ENCODE assay signal across 7 mouse cellular contexts in the genomic region with DNA sequence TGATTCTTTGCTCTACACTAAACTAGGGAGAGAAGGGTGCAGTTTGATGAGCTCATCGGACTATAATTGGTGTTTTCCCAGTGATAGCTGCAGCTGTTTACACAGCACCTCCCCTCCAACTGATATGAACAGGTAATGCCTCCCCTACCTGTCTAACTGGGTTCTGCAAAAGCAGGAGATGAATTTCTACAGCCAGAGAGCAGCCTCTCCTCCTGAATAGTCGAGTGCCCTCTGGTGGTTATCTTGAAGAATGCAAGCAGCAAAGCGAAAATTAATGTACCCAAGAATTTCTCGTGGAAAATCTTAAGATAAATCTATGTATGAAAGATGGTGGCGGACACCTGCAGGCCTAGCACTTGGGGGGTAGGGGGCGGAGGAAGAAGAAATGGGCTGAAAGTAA. TPM values are rescaled to one million over a fixed set of nuclear protein-coding genes. Genes with fewer than 3 reads are reported as not detected.
DNase-seq lines count a peak whose midpoint lies in the region; ATAC-seq lines count a peak whose summit lies in the region.

No protein-coding gene starts in this region.

- H3K36me3 ChIP-seq in hindbrain, embryonic 15.5 days, result no peaks in the 10 kb centered on the region
- H3K36me3 ChIP-seq in limb, embryonic 15.5 days, result no peaks in the 10 kb centered on the region

- no peaks in the 10 kb centered on the region for H3K9me3 ChIP-seq in hindbrain, embryonic 15.5 days
- H3K9me3 ChIP-seq in limb, embryonic 15.5 days, result no peaks in the 10 kb centered on the region

- H3K27me3 ChIP-seq in hindbrain, embryonic 15.5 days, result no peaks in the 10 kb centered on the region
- 0 out of 2 replicates have a peak, but pooled peaks cover 3% of the 10 kb centered on the region for H3K27me3 ChIP-seq in limb, embryonic 15.5 days

- H3K27ac ChIP-seq in hindbrain, embryonic 15.5 days (replicated peaks), result no peak overlapping the region
- no peak overlapping the region for H3K27ac ChIP-seq in limb, embryonic 15.5 days

- no peak overlapping the region for H3K9ac ChIP-seq in hindbrain, embryonic 15.5 days
- no peak overlapping the region for H3K9ac ChIP-seq in limb, embryonic 15.5 days

- H3K4me2 ChIP-seq in hindbrain, embryonic 15.5 days, result no peak overlapping the region
- H3K4me2 ChIP-seq in limb, embryonic 15.5 days, result 0 out of 2 replicates have a peak overlapping the region, but pooled peaks have one; percentile 22

- DNase-seq in right cerebral cortex, adult 18-20 months, result peak; percentile 55
- DNase-seq in right cerebral cortex, postnatal 14 days, result no peak
- DNase-seq in R1 (ENCODE audit: low read depth, low spot score), result peak; percentile 72
- DNase-seq in cerebellum, postnatal 25 days, result peak; percentile 41 to 70
- peak; percentile 30 to 51 for DNase-seq in natural killer cell, adult 2 months (ENCODE audit: low spot score in 2 of 2)

- 7% methylated on average over 6 of the region's 6 CpGs for WGBS in hindbrain, embryonic 15.5 days
- WGBS in limb, embryonic 15.5 days, result 8% methylated on average over 6 of the region's 6 CpGs

- no peak overlapping the region for H3K4me3 ChIP-seq in hindbrain, embryonic 15.5 days
- no peak overlapping the region for H3K4me3 ChIP-seq in limb, embryonic 15.5 days

- 0 out of 2 replicates have a peak, but pooled peaks have one; percentile 32 for ATAC-seq in hindbrain, embryonic 15.5 days (ENCODE audit: low FRiP score, low read depth)
- ATAC-seq in limb, embryonic 15.5 days (ENCODE audit: insufficient number of reproducible peaks, low FRiP score, low TSS enrichment, low read depth), result no peak

- no peaks in the 10 kb centered on the region for H3K4me1 ChIP-seq in hindbrain, embryonic 15.5 days (replicated peaks)
- peaks cover 6% of the 10 kb centered on the region; the same call in 1 of the 2 replicates for H3K4me1 ChIP-seq in limb, embryonic 15.5 days

RNA-seq across cellular contexts. Expression of a gene that starts 52.1 kb away (rescaled TPM):
- polyA plus RNA-seq in hindbrain, embryonic 15.5 days (2015; fragmentation: Nextera tagmentation; extraction: Ambion mirVana), result 124 and 129 TPM in 2 replicates
- polyA plus RNA-seq in limb, embryonic 15.5 days (2015; fragmentation: Nextera tagmentation; extraction: Ambion mirVana), result 63.6 and 65.5 TPM in 2 replicates
